Mouse (Mus musculus): ENCODE data around the gene Pcdh7. TPM values are rescaled to one million over a fixed set of nuclear protein-coding genes. Genes with fewer than 3 reads are reported as not detected.
A peak's percentile ranks its signal among the peaks of the same experiment; 100 is the strongest.
"Not testable (repeated sequence)": the region's sequence is repeated elsewhere in the genome, so short reads cannot be mapped to it uniquely, and the experiment has no call there.

The Pcdh7 gene
- polyA plus RNA-seq, 1 experiment from 2014 or later = 14.0 TPM

- Histone ChIP-seq H3K36me3 (ENCODE audit: control insufficient read depth, insufficient read depth, low read length) (no peaks in the 10 kb centered on the region), H3K9ac (ENCODE audit: low read depth, low read length) (no peak overlapping the region), H3K4me3 (ENCODE audit: low read depth, low read length) (no peak overlapping the region), H3K27ac (replicated peaks; ENCODE audit: low read depth, low read length) (no peak overlapping the region), H3K4me2 (ENCODE audit: low read depth, low read length) (no peak overlapping the region), H3K4me1 (ENCODE audit: control insufficient read depth, insufficient read depth, low read length) (no peaks in the 10 kb centered on the region), H3K27me3 (replicated peaks; ENCODE audit: control insufficient read depth, insufficient read depth, low read length) (no peaks in the 10 kb centered on the region), H3K9me3 (ENCODE audit: control insufficient read depth, low read length) (no peaks in the 10 kb centered on the region)
- WGBS = 68% methylated on average over 3 of the region's 3 CpGs
- no peak for DNase-seq (ENCODE audit: low spot score)
- no peak for ATAC-seq (ENCODE audit: low read depth)
Observed at GRCm38 (mm10) chr5:58117896-58118295, 400.1 kb downstream of the Pcdh7 start.

GRCm38 (mm10) chr5:58118930-58119611 lies 401.3 kb downstream of the Pcdh7 start:
- Histone ChIP-seq H3K36me3 (ENCODE audit: control insufficient read depth, insufficient read depth, low read length) (no peaks in the 10 kb centered on the region), H3K4me3 (ENCODE audit: low read depth, low read length) (no peak overlapping the region), H3K9me3 (ENCODE audit: control insufficient read depth, low read length) (no peaks in the 10 kb centered on the region), H3K9ac (ENCODE audit: low read depth, low read length) (no peak overlapping the region), H3K4me2 (ENCODE audit: low read depth, low read length) (no peak overlapping the region), H3K27me3 (replicated peaks; ENCODE audit: control insufficient read depth, insufficient read depth, low read length) (no peaks in the 10 kb centered on the region), H3K27ac (replicated peaks; ENCODE audit: low read depth, low read length) (no peak overlapping the region), H3K4me1 (ENCODE audit: control insufficient read depth, insufficient read depth, low read length) (no peaks in the 10 kb centered on the region)
- WGBS = 28% methylated on average over 3 of the region's 3 CpGs
- DNase-seq (ENCODE audit: low spot score) = no peak
- ATAC-seq (ENCODE audit: low read depth) = no peak

- Histone ChIP-seq H3K4me3 (ENCODE audit: low read depth, low read length) (no peak overlapping the region), H3K9me3 (ENCODE audit: control insufficient read depth, low read length) (no peaks in the 10 kb centered on the region), H3K27me3 (replicated peaks; ENCODE audit: control insufficient read depth, insufficient read depth, low read length) (no peaks in the 10 kb centered on the region), H3K4me1 (ENCODE audit: control insufficient read depth, insufficient read depth, low read length) (no peaks in the 10 kb centered on the region), H3K9ac (ENCODE audit: low read depth, low read length) (no peak overlapping the region), H3K36me3 (ENCODE audit: control insufficient read depth, insufficient read depth, low read length) (no peaks in the 10 kb centered on the region), H3K27ac (replicated peaks; ENCODE audit: low read depth, low read length) (no peak overlapping the region), H3K4me2 (ENCODE audit: low read depth, low read length) (no peak overlapping the region)
- 61% methylated on average over 2 of the region's 2 CpGs for WGBS
- no peak for ATAC-seq (ENCODE audit: low read depth)
- DNase-seq (ENCODE audit: low spot score) = peak; percentile 20
Observed at GRCm38 (mm10) chr5:58143897-58144296, 426.1 kb downstream of the Pcdh7 start.

DNA sequence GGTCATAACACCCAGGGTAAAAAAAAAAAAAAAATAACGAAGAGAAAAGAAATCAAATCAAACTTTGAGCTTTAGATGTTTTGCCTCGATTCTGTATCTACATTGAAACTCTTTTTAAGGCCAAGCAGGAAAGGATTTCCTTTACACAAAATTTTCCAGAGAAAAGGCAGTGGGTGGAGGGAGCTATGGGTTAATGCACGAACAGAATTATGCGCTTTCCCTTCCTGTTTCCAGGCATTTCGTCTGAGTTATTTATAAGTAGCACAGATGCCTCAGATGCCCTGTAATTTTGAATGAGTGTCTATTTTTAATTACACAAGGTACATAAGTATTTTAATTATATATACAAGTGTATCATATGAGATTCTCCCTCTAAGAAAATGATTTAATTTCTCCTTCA lies 436.2 kb downstream of the Pcdh7 start:
- H3K9me3 ChIP-seq (ENCODE audit: control insufficient read depth, low read length) = no peaks in the 10 kb centered on the region
- no peak overlapping the region for H3K9ac ChIP-seq (ENCODE audit: low read depth, low read length)
- no peak overlapping the region for H3K27ac ChIP-seq (replicated peaks; ENCODE audit: low read depth, low read length)
- H3K36me3 ChIP-seq (ENCODE audit: control insufficient read depth, insufficient read depth, low read length) = no peaks in the 10 kb centered on the region
- no peak overlapping the region for H3K4me2 ChIP-seq (ENCODE audit: low read depth, low read length)
- H3K4me1 ChIP-seq (ENCODE audit: control insufficient read depth, insufficient read depth, low read length) = no peaks in the 10 kb centered on the region
- WGBS = 51% methylated on average over 5 of the region's 5 CpGs
- ATAC-seq (ENCODE audit: low read depth) = no peak
- no peak overlapping the region for H3K4me3 ChIP-seq (ENCODE audit: low read depth, low read length)
- no peak for DNase-seq (ENCODE audit: low spot score)
- no peaks in the 10 kb centered on the region for H3K27me3 ChIP-seq (replicated peaks; ENCODE audit: control insufficient read depth, insufficient read depth, low read length)

GRCm38 (mm10) chr5:58172218-58172617 lies 454.5 kb downstream of the Pcdh7 start:
- DNase-seq (ENCODE audit: low spot score) (no peak), ATAC-seq (ENCODE audit: low read depth) (no peak)
- H3K9ac ChIP-seq (ENCODE audit: low read depth, low read length) = no peak overlapping the region

DNA sequence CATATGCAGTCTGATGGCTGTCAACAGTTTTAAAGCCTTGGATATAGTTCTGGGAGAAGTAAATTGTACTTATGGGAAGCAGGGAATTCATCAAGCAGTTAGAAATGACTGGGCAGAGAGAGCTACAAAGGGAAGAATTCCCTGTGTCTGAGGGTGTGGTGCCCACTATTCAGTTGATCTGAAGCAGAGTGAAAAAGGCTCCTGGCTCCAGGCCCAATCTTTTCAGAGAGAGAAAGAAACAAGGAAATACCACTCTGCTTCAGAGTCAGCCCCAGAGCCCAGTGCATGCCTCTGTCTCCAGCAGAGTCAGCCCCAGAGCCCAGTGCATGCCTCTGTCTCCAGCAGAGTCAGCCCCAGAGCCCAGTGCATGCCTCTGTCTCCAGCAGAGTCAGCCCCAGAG lies 456.6 kb downstream of the Pcdh7 start:
- H3K36me3 ChIP-seq (ENCODE audit: control insufficient read depth, insufficient read depth, low read length); H3K27ac ChIP-seq (replicated peaks; ENCODE audit: low read depth, low read length); H3K4me3 ChIP-seq (ENCODE audit: low read depth, low read length); H3K27me3 ChIP-seq (replicated peaks; ENCODE audit: control insufficient read depth, insufficient read depth, low read length); H3K4me1 ChIP-seq (ENCODE audit: control insufficient read depth, insufficient read depth, low read length); H3K9me3 ChIP-seq (ENCODE audit: control insufficient read depth, low read length); H3K9ac ChIP-seq (ENCODE audit: low read depth, low read length); H3K4me2 ChIP-seq (ENCODE audit: low read depth, low read length): not testable (repeated sequence)
- peak; percentile 90 for DNase-seq (ENCODE audit: low spot score)
- ATAC-seq (ENCODE audit: low read depth) = peak; percentile 53

More at GRCm38 (mm10) chr5:58172218-58172617, 454.5 kb downstream of the Pcdh7 start:
- Histone ChIP-seq H3K27ac (replicated peaks; ENCODE audit: low read depth, low read length) (no peak overlapping the region), H3K4me2 (ENCODE audit: low read depth, low read length) (no peak overlapping the region), H3K36me3 (ENCODE audit: control insufficient read depth, insufficient read depth, low read length) (no peaks in the 10 kb centered on the region), H3K4me1 (ENCODE audit: control insufficient read depth, insufficient read depth, low read length) (peaks cover 6% of the 10 kb centered on the region), H3K27me3 (replicated peaks; ENCODE audit: control insufficient read depth, insufficient read depth, low read length) (no peaks in the 10 kb centered on the region), H3K9me3 (ENCODE audit: control insufficient read depth, low read length) (no peaks in the 10 kb centered on the region), H3K4me3 (ENCODE audit: low read depth, low read length) (no peak overlapping the region)

- no peaks in the 10 kb centered on the region for H3K36me3 ChIP-seq (ENCODE audit: control insufficient read depth, insufficient read depth, low read length)
- H3K9me3 ChIP-seq (ENCODE audit: control insufficient read depth, low read length) = no peaks in the 10 kb centered on the region
- H3K4me2 ChIP-seq (ENCODE audit: low read depth, low read length) = no peak overlapping the region
- H3K4me1 ChIP-seq (ENCODE audit: control insufficient read depth, insufficient read depth, low read length) = peaks cover 6% of the 10 kb centered on the region
- 95% methylated on average over 3 of the region's 3 CpGs for WGBS
- H3K27ac ChIP-seq (replicated peaks; ENCODE audit: low read depth, low read length) = no peak overlapping the region
- H3K9ac ChIP-seq (ENCODE audit: low read depth, low read length) = no peak overlapping the region
- no peaks in the 10 kb centered on the region for H3K27me3 ChIP-seq (replicated peaks; ENCODE audit: control insufficient read depth, insufficient read depth, low read length)
- DNase-seq (ENCODE audit: low spot score) (no peak), ATAC-seq (ENCODE audit: low read depth) (no peak)
- no peak overlapping the region for H3K4me3 ChIP-seq (ENCODE audit: low read depth, low read length)
Observed at GRCm38 (mm10) chr5:58175532-58175931, 457.8 kb downstream of the Pcdh7 start.

Data from embryonic facial prominence, embryonic 14.5 days (tissue).